Mouse (Mus musculus): ENCODE data around the gene Gm4894. TPM values are rescaled to one million over a fixed set of nuclear protein-coding genes. Genes with fewer than 3 reads are reported as not detected.

Gm4894 gene
- polyA plus RNA-seq, 1 experiment from 2014 or later, result not detected

DNA sequence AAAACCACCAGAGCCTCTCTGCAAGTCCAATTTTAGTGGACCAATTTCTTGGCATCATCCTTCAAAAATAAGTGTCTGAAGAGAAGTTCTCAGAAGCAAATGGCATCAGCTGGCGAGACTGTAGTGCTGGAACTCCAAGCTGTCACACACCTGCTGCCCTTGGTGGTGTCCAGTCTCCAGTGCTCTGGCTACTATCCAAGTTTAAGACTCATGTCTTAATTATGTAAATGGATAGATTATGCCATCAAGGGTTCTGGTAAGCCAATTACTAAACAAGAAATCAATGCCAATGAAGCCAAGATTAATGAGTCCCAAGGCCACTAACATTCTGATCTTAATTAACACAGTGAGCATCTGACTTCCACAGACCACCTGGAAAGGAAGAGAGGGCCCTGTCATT lies 44.8 kb downstream of the Gm4894 start:
- H3K4me3 ChIP-seq, result no peak overlapping the region
- 80% methylated on average over 1 of the region's 1 CpGs for WGBS
- H3K4me1 ChIP-seq, result no peaks in the 10 kb centered on the region
- DNase-seq (ENCODE audit: extremely low spot score, low spot score), result no peak
- no peak overlapping the region for H3K27ac ChIP-seq
- H3K36me3 ChIP-seq (replicated peaks), result no peaks in the 10 kb centered on the region
- H3K9me3 ChIP-seq, result no peaks in the 10 kb centered on the region
- no peaks in the 10 kb centered on the region for H3K27me3 ChIP-seq (ENCODE audit: poor library complexity, severe bottlenecking)

DNA sequence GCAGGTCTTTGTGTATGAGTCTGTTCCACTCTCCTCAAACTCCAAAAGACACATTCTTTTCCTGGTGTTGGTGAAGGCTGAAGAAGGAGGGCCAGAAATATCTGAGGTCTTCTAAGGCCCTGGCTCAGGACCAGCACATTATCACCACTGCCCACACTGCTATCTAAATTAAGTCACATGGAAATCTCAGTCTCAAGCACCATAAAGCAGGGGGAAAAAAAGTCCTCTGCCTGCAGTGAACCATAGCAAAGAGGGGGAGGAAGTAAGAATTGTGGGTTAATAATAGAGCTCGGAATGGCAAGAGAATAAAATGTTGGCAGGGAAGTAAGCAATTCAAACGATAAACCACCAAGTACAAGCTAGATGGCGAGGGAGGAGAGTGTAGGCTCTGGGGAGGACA lies 57.2 kb downstream of the Gm4894 start:
- DNase-seq (ENCODE audit: extremely low spot score, low spot score), result no peak
- 89% methylated on average over 3 of the region's 3 CpGs for WGBS
- Histone ChIP-seq H3K4me1 (no peaks in the 10 kb centered on the region), H3K4me3 (no peak overlapping the region), H3K27me3 (ENCODE audit: poor library complexity, severe bottlenecking) (no peaks in the 10 kb centered on the region), H3K9me3 (no peaks in the 10 kb centered on the region), H3K27ac (no peak overlapping the region), H3K36me3 (replicated peaks) (no peaks in the 10 kb centered on the region)

DNA sequence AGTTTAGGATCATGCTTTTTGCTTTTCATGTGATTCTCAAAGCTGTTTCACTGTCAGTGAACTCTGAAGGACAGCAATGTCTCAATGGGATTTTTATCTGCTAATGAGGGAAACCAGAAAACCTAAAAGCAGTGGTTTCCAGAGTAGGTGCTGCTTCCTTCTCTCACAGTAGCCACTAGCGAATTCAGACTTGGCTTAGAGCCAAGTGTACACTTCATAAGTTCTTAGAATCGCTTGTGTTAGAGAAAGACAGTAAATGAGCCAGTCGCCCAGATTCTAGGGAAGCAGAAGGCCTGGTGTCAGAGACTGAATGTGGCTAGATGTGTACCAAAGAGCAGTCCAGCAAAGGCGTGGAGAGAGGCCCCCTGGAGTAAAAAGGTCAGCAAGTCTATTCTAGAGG lies 60.5 kb downstream of the Gm4894 start:
- no peaks in the 10 kb centered on the region for H3K4me1 ChIP-seq
- H3K4me3 ChIP-seq, result no peak overlapping the region
- DNase-seq (ENCODE audit: extremely low spot score, low spot score), result no peak
- no peaks in the 10 kb centered on the region for H3K9me3 ChIP-seq
- no peaks in the 10 kb centered on the region for H3K27me3 ChIP-seq (ENCODE audit: poor library complexity, severe bottlenecking)
- H3K27ac ChIP-seq, result no peak overlapping the region
- WGBS, result 82% methylated on average over 4 of the region's 4 CpGs
- no peaks in the 10 kb centered on the region for H3K36me3 ChIP-seq (replicated peaks)

DNA sequence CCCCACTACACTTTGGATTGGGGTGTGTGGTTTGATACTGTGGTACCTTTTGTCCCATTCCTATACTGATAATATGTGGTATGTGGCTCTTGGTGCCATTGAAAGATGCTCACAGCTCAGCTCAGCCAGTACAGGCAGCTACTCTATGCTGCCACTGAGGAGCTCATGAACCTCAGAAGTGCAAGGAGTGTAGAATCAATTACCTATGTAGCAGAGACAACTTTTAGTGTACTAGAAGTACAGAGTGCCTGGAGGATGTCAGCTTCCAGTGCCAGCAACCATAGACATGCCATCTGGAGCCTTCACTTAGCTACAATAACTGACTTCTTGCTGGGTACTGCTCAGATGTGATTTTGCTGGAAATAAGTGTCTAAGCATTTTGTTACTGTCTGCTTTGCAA lies 68.3 kb downstream of the Gm4894 start:
- Histone ChIP-seq H3K4me1 (no peaks in the 10 kb centered on the region), H3K27me3 (ENCODE audit: poor library complexity, severe bottlenecking) (no peaks in the 10 kb centered on the region), H3K9me3 (no peaks in the 10 kb centered on the region), H3K4me3 (no peak overlapping the region), H3K27ac (no peak overlapping the region), H3K36me3 (replicated peaks) (no peaks in the 10 kb centered on the region)
- DNase-seq (ENCODE audit: extremely low spot score, low spot score), result no peak

Other genes starting within 250 kb of the Gm4894 start
- 60.5 and 61.9 TPM in 2 replicates for gene Zw10, start 194.9 kb upstream of the Gm4894 start, polyA plus RNA-seq (2016; fragmentation: Nextera tagmentation; extraction: Ambion mirVana)
- gene Tmprss5, start 169.3 kb upstream of the Gm4894 start, polyA plus RNA-seq (2016; fragmentation: Nextera tagmentation; extraction: Ambion mirVana), result 0.71 and 0.76 TPM in 2 replicates
- gene Drd2, start 90.1 kb downstream of the Gm4894 start, polyA plus RNA-seq (2016; fragmentation: Nextera tagmentation; extraction: Ambion mirVana), result 0.27 and 0.43 TPM in 2 replicates
- gene Ankk1, start 176.5 kb downstream of the Gm4894 start, polyA plus RNA-seq (2016; fragmentation: Nextera tagmentation; extraction: Ambion mirVana), result not detected in 2 replicates
- 1.3 and 1.6 TPM in 2 replicates for gene Ttc12, start 235.7 kb downstream of the Gm4894 start, polyA plus RNA-seq (2016; fragmentation: Nextera tagmentation; extraction: Ambion mirVana)

Data from forebrain, embryonic 10.5 days (tissue).